Mouse (Mus musculus) limb, embryonic 13.5 days (tissue): ENCODE measurements around the gene Olfr603. TPM values are rescaled to one million over a fixed set of nuclear protein-coding genes. Genes with fewer than 3 reads are reported as not detected.
"Not testable (repeated sequence)": the region's sequence is repeated elsewhere in the genome, so short reads cannot be mapped to it uniquely, and the experiment has no call there.

ENCODE experiments used
- ATAC-seq: fragments of 200-750 bp; cut with Nextera tagmentation; 2 replicates; pipeline ENCODE4 v1.8.0; 2017; ENCODE audit warnings: low read depth, moderate number of reproducible peaks, moderate TSS enrichment; ENCODE audit not compliant: low FRiP score
- H3K27ac ChIP-seq: fragments of 300-500 bp; sonication (generic); 2 replicates; pipeline ENCODE4 v1.5.1; 2015; ENCODE audit warnings: inconsistent platforms, mild to moderate bottlenecking, moderate library complexity
- H3K27me3 ChIP-seq: fragments of 300-500 bp; sonication (generic); 2 replicates; pipeline ENCODE4 v1.6.1; 2015; ENCODE audit warnings: mild to moderate bottlenecking, inconsistent platforms
- H3K36me3 ChIP-seq: fragments of 300-500 bp; sonication (generic); 2 replicates; pipeline ENCODE4 v1.6.1; 2015; ENCODE audit warnings: inconsistent platforms, mild to moderate bottlenecking, moderate library complexity
- H3K4me1 ChIP-seq: fragments of 300-500 bp; sonication (generic); 2 replicates; pipeline ENCODE4 v1.6.1; 2015; ENCODE audit warnings: inconsistent platforms
- H3K4me2 ChIP-seq: fragments of 300-500 bp; sonication (generic); replicated peaks from 2 replicates; pipeline ENCODE4 v1.6.1; 2015; ENCODE audit warnings: inconsistent platforms, mild to moderate bottlenecking, moderate library complexity
- H3K4me3 ChIP-seq: fragments of 300-500 bp; sonication (generic); 2 replicates; pipeline ENCODE4 v1.5.1; 2015; ENCODE audit warnings: moderate library complexity, mild to moderate bottlenecking, inconsistent platforms
- H3K9ac ChIP-seq: fragments of 300-500 bp; sonication (generic); 2 replicates; pipeline ENCODE4 v1.6.1; 2015; ENCODE audit warnings: mild to moderate bottlenecking, inconsistent platforms
- H3K9me3 ChIP-seq: fragments of 300-500 bp; sonication (generic); 2 replicates; pipeline ENCODE4 v1.6.1; 2016; ENCODE audit warnings: inconsistent platforms
- WGBS: fragments of 180-500 bp; shearing (Covaris S2); methylation state at CpG from one replicate; pipeline ENCODE4 v1.1.7; 2015; 5-methylcytosine and 5-hydroxymethylcytosine counted together
- microRNA-seq: library from miRNA; unstranded; fragments of <30 nt; microRNA quantifications from one replicate; pipeline ENCODE4, GENCODE M21; 2016
- polyA plus RNA-seq: library from polyadenylated mRNA; unstranded; fragments of >200 nt; fragmentation: Nextera tagmentation; extraction: Ambion mirVana; gene quantifications from 2 replicates; pipeline ENCODE4 v1.2.1, GENCODE M21; 2015

The Olfr603 gene
- not detected in 2 replicates for polyA plus RNA-seq

- H3K4me2 ChIP-seq = no peak within 1 kb of the TSS
Observed at GRCm38 (mm10) chr7:103386077-103386476, at the start of gene Olfr603. TSS of gene Olfr603 (minus strand) at chr7:103386177.

GRCm38 (mm10) chr7:103414772-103415171 lies 28.8 kb upstream of the Olfr603 start, which contains the start of gene Usp17lc:
TSS of gene Usp17lc (plus strand) at chr7:103415072.
- not testable (repeated sequence) for H3K27ac ChIP-seq
- 75% methylated on average over 1 of the region's 1 CpGs for whole genome bisulfite sequencing

More at GRCm38 (mm10) chr7:103386077-103386476, at the start of gene Olfr603:
- Histone ChIP-seq H3K4me3 (no peak within 1 kb of the TSS), H3K9ac (no peak within 1 kb of the TSS), H3K9me3 (no peaks in the 10 kb centered on the region), H3K36me3 (no peaks in the 10 kb centered on the region), H3K27me3 (no peaks in the 10 kb centered on the region), H3K4me1 (no peaks in the 10 kb centered on the region), H3K27ac (no peak within 1 kb of the TSS)
- ATAC-seq = no peak

GRCm38 (mm10) chr7:103406521-103407055 lies 20.6 kb upstream of the Olfr603 start:
- H3K36me3 ChIP-seq, H3K4me3 ChIP-seq, ATAC-seq, H3K27me3 ChIP-seq, H3K4me1 ChIP-seq, H3K4me2 ChIP-seq, H3K9ac ChIP-seq, H3K27ac ChIP-seq, H3K9me3 ChIP-seq: not testable (repeated sequence)
- WGBS = 76% methylated on average over 3 of the region's 3 CpGs

More at GRCm38 (mm10) chr7:103414772-103415171, 28.8 kb upstream of the Olfr603 start, which contains the start of gene Usp17lc:
- H3K9me3 ChIP-seq, H3K4me3 ChIP-seq, H3K4me1 ChIP-seq, ATAC-seq, H3K9ac ChIP-seq, H3K4me2 ChIP-seq, H3K27me3 ChIP-seq, H3K36me3 ChIP-seq: not testable (repeated sequence)

GRCm38 (mm10) chr7:103398981-103399380 lies 13.0 kb upstream of the Olfr603 start:
- ATAC-seq = no peak
- no peak overlapping the region for H3K9ac ChIP-seq

GRCm38 (mm10) chr7:103397758-103398157 lies 11.8 kb upstream of the Olfr603 start:
- Histone ChIP-seq H3K27ac (no peak overlapping the region), H3K4me1 (no peaks in the 10 kb centered on the region), H3K27me3 (no peaks in the 10 kb centered on the region), H3K9me3 (no peaks in the 10 kb centered on the region), H3K36me3 (no peaks in the 10 kb centered on the region), H3K4me2 (no peak overlapping the region), H3K9ac (no peak overlapping the region), H3K4me3 (no peak overlapping the region)
- no peak for ATAC-seq

More at GRCm38 (mm10) chr7:103398981-103399380, 13.0 kb upstream of the Olfr603 start:
- Histone ChIP-seq H3K27me3 (no peaks in the 10 kb centered on the region), H3K4me3 (no peak overlapping the region), H3K27ac (no peak overlapping the region), H3K36me3 (no peaks in the 10 kb centered on the region), H3K4me2 (no peak overlapping the region), H3K4me1 (no peaks in the 10 kb centered on the region), H3K9me3 (no peaks in the 10 kb centered on the region)
- WGBS = 21% methylated on average over 1 of the region's 1 CpGs

GRCm38 (mm10) chr7:103362555-103362954 lies 23.4 kb downstream of the Olfr603 start, which contains the start of gene Olfr601:
TSS of gene Olfr601 (minus strand) at chr7:103362655.
- WGBS = 79% methylated on average over 1 of the region's 1 CpGs
- H3K4me1 ChIP-seq = no peaks in the 10 kb centered on the region

GRCm38 (mm10) chr7:103349569-103349968 lies 36.4 kb downstream of the Olfr603 start, which contains the start of gene Olfr600:
TSS of gene Olfr600 (minus strand) at chr7:103349669.
- Histone ChIP-seq H3K27me3 (no peaks in the 10 kb centered on the region), H3K9ac (no peak within 1 kb of the TSS), H3K9me3 (no peaks in the 10 kb centered on the region), H3K27ac (no peak within 1 kb of the TSS), H3K36me3 (no peaks in the 10 kb centered on the region), H3K4me1 (no peaks in the 10 kb centered on the region), H3K4me2 (no peak within 1 kb of the TSS), H3K4me3 (no peak within 1 kb of the TSS)
- no peak for ATAC-seq

More at GRCm38 (mm10) chr7:103362555-103362954, 23.4 kb downstream of the Olfr603 start, which contains the start of gene Olfr601:
- Histone ChIP-seq H3K27ac (no peak within 1 kb of the TSS), H3K9me3 (no peaks in the 10 kb centered on the region), H3K4me3 (no peak within 1 kb of the TSS), H3K9ac (no peak within 1 kb of the TSS), H3K36me3 (no peaks in the 10 kb centered on the region), H3K27me3 (no peaks in the 10 kb centered on the region), H3K4me2 (no peak within 1 kb of the TSS)
- no peak for ATAC-seq

- no peaks in the 10 kb centered on the region for H3K4me1 ChIP-seq
- no peak within 1 kb of the TSS for H3K4me2 ChIP-seq
- no peaks in the 10 kb centered on the region for H3K36me3 ChIP-seq
- H3K27ac ChIP-seq = no peak within 1 kb of the TSS
- ATAC-seq = no peak
- H3K27me3 ChIP-seq = no peaks in the 10 kb centered on the region
- 94% methylated on average over 1 of the region's 1 CpGs for WGBS
- H3K9me3 ChIP-seq = no peaks in the 10 kb centered on the region
- no peak within 1 kb of the TSS for H3K4me3 ChIP-seq
- no peak within 1 kb of the TSS for H3K9ac ChIP-seq
Observed at GRCm38 (mm10) chr7:103335617-103336016, 50.4 kb downstream of the Olfr603 start, which contains the start of gene Olfr599. TSS of gene Olfr599 (plus strand) at chr7:103335917.

Small RNA genes within 50 kb of the gene (microRNA-seq; reads per million reads assigned to microRNA genes)
- not detected for gene Gm25774

Other genes starting within 250 kb of the Olfr603 start
- not detected in 2 replicates for gene Olfr588-ps1, start 245.3 kb downstream of the Olfr603 start, polyA plus RNA-seq
- not detected in 2 replicates for gene Olfr589, start 229.8 kb downstream of the Olfr603 start, polyA plus RNA-seq
- gene Olfr591, start 207.8 kb downstream of the Olfr603 start, polyA plus RNA-seq = not detected in 2 replicates
- gene Olfr592, start 201.4 kb downstream of the Olfr603 start, polyA plus RNA-seq = not detected in 2 replicates
- not detected in 2 replicates for gene Olfr593, start 174.3 kb downstream of the Olfr603 start, polyA plus RNA-seq
- not detected in 2 replicates for gene Olfr594, start 169.2 kb downstream of the Olfr603 start, polyA plus RNA-seq
- not detected in 2 replicates for gene Usp17ld, start 133.7 kb downstream of the Olfr603 start, polyA plus RNA-seq
- gene Olfr596, start 80.5 kb downstream of the Olfr603 start, polyA plus RNA-seq = not detected in 2 replicates
- gene Olfr597, start 69.9 kb downstream of the Olfr603 start, polyA plus RNA-seq = not detected in 2 replicates
- gene Olfr598, start 62.6 kb downstream of the Olfr603 start, polyA plus RNA-seq = not detected in 2 replicates
- gene Olfr599, start 50.3 kb downstream of the Olfr603 start, polyA plus RNA-seq = not detected in 2 replicates
- gene Olfr600, start 36.5 kb downstream of the Olfr603 start, polyA plus RNA-seq = not detected in 2 replicates
- not detected in 2 replicates for gene Olfr601, start 23.5 kb downstream of the Olfr603 start, polyA plus RNA-seq
- gene Usp17lc, start 28.9 kb upstream of the Olfr603 start, polyA plus RNA-seq = not detected in 2 replicates
- gene Olfr605, start 59.3 kb upstream of the Olfr603 start, polyA plus RNA-seq = not detected in 2 replicates
- gene Olfr606, start 62.9 kb upstream of the Olfr603 start, polyA plus RNA-seq = not detected in 2 replicates
- gene Olfr607, start 78.0 kb upstream of the Olfr603 start, polyA plus RNA-seq = not detected in 2 replicates
- not detected in 2 replicates for gene Olfr608, start 83.7 kb upstream of the Olfr603 start, polyA plus RNA-seq
- gene Olfr609, start 111.9 kb upstream of the Olfr603 start, polyA plus RNA-seq = not detected in 2 replicates
- gene Olfr610, start 125.9 kb upstream of the Olfr603 start, polyA plus RNA-seq = not detected in 2 replicates
- not detected in 2 replicates for gene Olfr611, start 134.7 kb upstream of the Olfr603 start, polyA plus RNA-seq
- not detected in 2 replicates for gene Olfr612, start 156.5 kb upstream of the Olfr603 start, polyA plus RNA-seq
- not detected in 2 replicates for gene Olfr613, start 161.9 kb upstream of the Olfr603 start, polyA plus RNA-seq
- gene Olfr615, start 169.9 kb upstream of the Olfr603 start, polyA plus RNA-seq = not detected in 2 replicates
- gene Olfr616, start 183.0 kb upstream of the Olfr603 start, polyA plus RNA-seq = not detected in 2 replicates
- gene Olfr617, start 186.9 kb upstream of the Olfr603 start, polyA plus RNA-seq = not detected in 2 replicates
- gene Olfr618, start 203.9 kb upstream of the Olfr603 start, polyA plus RNA-seq = not detected in 2 replicates
- not detected in 2 replicates for gene Olfr619, start 214.4 kb upstream of the Olfr603 start, polyA plus RNA-seq
- not detected in 2 replicates for gene Olfr620, start 226.4 kb upstream of the Olfr603 start, polyA plus RNA-seq